In the genomic region with DNA sequence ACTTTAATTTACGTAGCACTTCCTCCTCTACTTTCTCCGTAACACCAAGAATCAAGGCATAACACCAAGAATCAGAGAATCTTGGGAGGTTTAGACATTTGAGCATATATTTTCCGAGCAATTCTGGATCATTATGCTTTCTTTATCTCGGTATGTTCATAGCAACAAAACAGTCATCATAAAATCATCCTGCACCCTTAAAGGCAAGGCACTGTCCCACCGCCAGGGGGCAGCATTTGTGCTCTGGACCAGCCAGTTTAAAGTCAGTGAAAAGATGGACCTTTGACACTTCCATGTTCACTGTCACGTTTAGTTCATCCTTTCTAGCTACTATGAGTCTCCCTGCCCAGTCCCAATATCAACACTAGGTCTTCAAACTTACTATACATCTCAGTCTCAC, we compare ENCODE assay signal across 8 mouse cellular contexts.
DNase-seq lines count a peak whose midpoint lies in the region; ATAC-seq and TF ChIP-seq lines count a peak whose summit lies in the region.
"Had no signal": no experiment of that assay in that cellular context is flagged by ENCODE, and none has a peak within 500 bp of the region (broad histone marks: within the 10 kb centered on the region; RNA-seq: fewer than 3 reads in every experiment).

No protein-coding gene starts in this region.

- H3K9ac ChIP-seq in hindbrain, postnatal 0 days (replicated peaks; ENCODE audit: low read length): no peak overlapping the region
- no peak overlapping the region for H3K9ac ChIP-seq in hindbrain, embryonic 13.5 days
- no peak overlapping the region for H3K9ac ChIP-seq in ES-E14 (ENCODE audit: insufficient read depth, low read depth, low read length, poor library complexity, severe bottlenecking)
- H3K9ac ChIP-seq: limb, embryonic 13.5 days had no signal

- in situ Hi-C loops in ES-E14 (cut with MboI; ENCODE audit: low sequenced_read_pairs in 2 of 2, unreplicated experiment in 2 of 2): loop anchor here in 1 of 2 experiments (25.0 kb wide), 1 partner anchor 297 kb away; no protein-coding TSS in a partner anchor

- no peaks in the 10 kb centered on the region; the same call in 1 of the 2 replicates for H3K4me1 ChIP-seq in hindbrain, postnatal 0 days (ENCODE audit: insufficient read depth, low read length)
- no peaks in the 10 kb centered on the region; the same call in 1 of the 2 replicates for H3K4me1 ChIP-seq in hindbrain, embryonic 13.5 days (replicated peaks)
- no peaks in the 10 kb centered on the region for H3K4me1 ChIP-seq in ES-E14 (ENCODE audit: control insufficient read depth in 2 of 2, insufficient read depth in 2 of 2, low read length in 2 of 2, poor library complexity in 1 of 2)
- H3K4me1 ChIP-seq in limb, embryonic 10.5 days: no peaks in the 10 kb centered on the region
- H3K4me1 ChIP-seq: limb, embryonic 13.5 days had no signal

- no peak overlapping the region for H3K4me2 ChIP-seq in hindbrain, postnatal 0 days (ENCODE audit: low read depth, low read length)
- no peak overlapping the region for H3K4me2 ChIP-seq in hindbrain, embryonic 13.5 days
- H3K4me2 ChIP-seq: limb, embryonic 13.5 days had no signal

- no peak for ATAC-seq in hindbrain, postnatal 0 days
- no peak for ATAC-seq in hindbrain, embryonic 13.5 days (ENCODE audit: low FRiP score)

- no peaks in the 10 kb centered on the region for H3K36me3 ChIP-seq in hindbrain, postnatal 0 days (ENCODE audit: insufficient read depth, low read length)
- no peaks in the 10 kb centered on the region for H3K36me3 ChIP-seq in hindbrain, embryonic 13.5 days
- no peaks in the 10 kb centered on the region for H3K36me3 ChIP-seq in ES-E14 (ENCODE audit: control insufficient read depth, insufficient read depth, low read length, poor library complexity, severe bottlenecking)
- no peaks in the 10 kb centered on the region for H3K36me3 ChIP-seq in limb, embryonic 10.5 days
- H3K36me3 ChIP-seq: limb, embryonic 13.5 days had no signal

- DNase-seq in hindbrain, postnatal 0 days (ENCODE audit: low spot score): no peak
- DNase-seq in B cell, adult 2 months: peak; percentile 68 to 71
- peak; percentile 28 for DNase-seq in ES-E14 (ENCODE audit: low read depth, low spot score)
- peak; percentile 45 for DNase-seq in limb, embryonic 10.5 days (ENCODE audit: low spot score)
- peak; percentile 67 for DNase-seq in thymus, postnatal 4 days
- no peak for DNase-seq in kidney, adult 18-20 months

- TF ChIP-seq CTCF in hindbrain, postnatal 0 days (IDR thresholded peaks at IDR 0.05; ENCODE audit: low read depth): peak; percentile 69

- WGBS in hindbrain, postnatal 0 days: 62% methylated on average over 6 of the region's 6 CpGs
- WGBS in hindbrain, embryonic 13.5 days: 70% methylated on average over 6 of the region's 6 CpGs
- WGBS in limb, embryonic 10.5 days: 66% methylated on average over 6 of the region's 6 CpGs

- no peak overlapping the region for H3K4me3 ChIP-seq in hindbrain, postnatal 0 days (ENCODE audit: low read length)
- no peak overlapping the region for H3K4me3 ChIP-seq in hindbrain, embryonic 13.5 days
- no peak overlapping the region for H3K4me3 ChIP-seq in ES-E14 (ENCODE audit: insufficient read depth in 1 of 2, low read depth in 1 of 2, low read length in 2 of 2, poor library complexity in 1 of 2, severe bottlenecking in 1 of 2)
- H3K4me3 ChIP-seq in limb, embryonic 10.5 days: no peak overlapping the region
- H3K4me3 ChIP-seq: limb, embryonic 13.5 days had no signal

- no peaks in the 10 kb centered on the region for H3K9me3 ChIP-seq in hindbrain, postnatal 0 days (ENCODE audit: low read length)
- no peaks in the 10 kb centered on the region for H3K9me3 ChIP-seq in hindbrain, embryonic 13.5 days
- no peaks in the 10 kb centered on the region for H3K9me3 ChIP-seq in ES-E14 (ENCODE audit: control insufficient read depth, insufficient read depth, low read depth, low read length)
- no peaks in the 10 kb centered on the region for H3K9me3 ChIP-seq in limb, embryonic 10.5 days (replicated peaks)
- H3K9me3 ChIP-seq: limb, embryonic 13.5 days had no signal

- no peak overlapping the region for H3K27ac ChIP-seq in hindbrain, postnatal 0 days
- no peak overlapping the region for H3K27ac ChIP-seq in hindbrain, embryonic 13.5 days
- H3K27ac ChIP-seq in ES-E14 (ENCODE audit: insufficient read depth, low read depth, low read length, poor library complexity, severe bottlenecking): no peak overlapping the region
- H3K27ac ChIP-seq in limb, embryonic 10.5 days: no peak overlapping the region
- H3K27ac ChIP-seq: limb, embryonic 13.5 days had no signal

- H3K27me3 ChIP-seq in hindbrain, postnatal 0 days (ENCODE audit: insufficient read depth, low read length): no peaks in the 10 kb centered on the region
- H3K27me3 ChIP-seq in hindbrain, embryonic 13.5 days: no peaks in the 10 kb centered on the region
- H3K27me3 ChIP-seq in limb, embryonic 10.5 days (ENCODE audit: low read depth, poor library complexity, severe bottlenecking): no peaks in the 10 kb centered on the region
- H3K27me3 ChIP-seq: limb, embryonic 13.5 days had no signal

TF ChIP-seq in ES-E14, 5 proteins besides CTCF, POLR2A, EP300 and RAD21:
- TF ChIP-seq ZNF384 (IDR thresholded peaks at IDR 0.05; ENCODE audit: low read depth, low read length) (no peak), CHD2 (IDR thresholded peaks at IDR 0.05; ENCODE audit: low read depth, low read length) (no peak)

Comparison
In these comparisons a context has a peak if more than half of its experiments do, and no peak if none do; other contexts are left out.
1. DNase-seq: peak in B cell, adult 2 months (2 of 2), ES-E14 (single experiment), limb, embryonic 10.5 days (single experiment) and thymus, postnatal 4 days (single experiment); none in hindbrain, postnatal 0 days (single experiment) and kidney, adult 18-20 months (single experiment).